Mouse (Mus musculus) E14TG2a.4 (cell line): ENCODE results near the gene Slc25a42.

Source experiments
- H3K27me3 ChIP-seq: 2 replicates; pipeline ENCODE4 v1.6.1; 2014; ENCODE audit warnings: low read length, control low read depth; ENCODE audit not compliant: insufficient read depth
- H3K36me3 ChIP-seq: 2 replicates; pipeline ENCODE4 v1.6.1; 2014; ENCODE audit warnings: low read length, control low read depth; ENCODE audit not compliant: insufficient read depth
- H3K4me1 ChIP-seq: replicated peaks from 2 replicates; pipeline ENCODE4 v1.6.1; 2014; ENCODE audit warnings: low read depth, low read length, control low read depth
- H3K4me3 ChIP-seq: replicated peaks from 2 replicates; pipeline ENCODE4 v1.5.1; 2014; ENCODE audit warnings: mild to moderate bottlenecking, low read length
- H3K9me3 ChIP-seq: 2 replicates; pipeline ENCODE4 v1.6.1; 2014; ENCODE audit warnings: low read length, control low read depth
- CTCF ChIP-seq: conservative IDR thresholded peaks from 2 replicates; pipeline ENCODE4 v1.5.1; 2014; ENCODE audit warnings: low read length
- NANOG ChIP-seq: IDR thresholded peaks from 2 replicates; pipeline ENCODE4 v1.6.1; 2014; ENCODE audit warnings: borderline replicate concordance, low read length, mixed read lengths
- POU5F1 ChIP-seq: IDR thresholded peaks from 2 replicates; pipeline ENCODE4 v1.6.1; 2014; ENCODE audit warnings: low read length, borderline replicate concordance

Slc25a42 gene

GRCm38 (mm10) chr8:70237842-70238241, 25.7 kb upstream of the Slc25a42 start:
- Histone ChIP-seq H3K4me3 (no peak overlapping the region), H3K4me1 (peaks cover 40% of the 10 kb centered on the region), H3K9me3 (no peaks in the 10 kb centered on the region), H3K27me3 (no peaks in the 10 kb centered on the region), H3K36me3 (peaks cover 74% of the 10 kb centered on the region)
- no peak for TF ChIP-seq POU5F1
- TF ChIP-seq NANOG = no peak
- TF ChIP-seq CTCF = no peak

- no peaks in the 10 kb centered on the region for H3K27me3 ChIP-seq
- peaks cover 48% of the 10 kb centered on the region for H3K4me1 ChIP-seq
- H3K9me3 ChIP-seq = no peaks in the 10 kb centered on the region
- TF ChIP-seq CTCF (no peak), POU5F1 (no peak), NANOG (no peak)
- peaks cover 61% of the 10 kb centered on the region for H3K36me3 ChIP-seq
- peak overlapping the region; percentile 94 for H3K4me3 ChIP-seq
Observed at GRCm38 (mm10) chr8:70234781-70235128, 22.6 kb upstream of the Slc25a42 start.

GRCm38 (mm10) chr8:70234080-70234780, 22.1 kb upstream of the Slc25a42 start, which contains the start of the genes Sugp2 and Armc6:
TSS of gene Sugp2 (plus strand) at chr8:70234226.
TSS of gene Armc6 (minus strand) at chr8:70234466.
- Histone ChIP-seq H3K4me3 (peak within 1 kb of the TSS; percentile 94), H3K4me1 (peaks cover 53% of the 10 kb centered on the region), H3K27me3 (no peaks in the 10 kb centered on the region), H3K36me3 (peaks cover 61% of the 10 kb centered on the region), H3K9me3 (no peaks in the 10 kb centered on the region)
- TF ChIP-seq POU5F1 = no peak
- TF ChIP-seq CTCF = no peak
- no peak for TF ChIP-seq NANOG

- Histone ChIP-seq H3K27me3 (no peaks in the 10 kb centered on the region), H3K36me3 (peaks cover 60% of the 10 kb centered on the region), H3K9me3 (no peaks in the 10 kb centered on the region), H3K4me3 (peak overlapping the region; percentile 94), H3K4me1 (peaks cover 59% of the 10 kb centered on the region)
- no peak for TF ChIP-seq POU5F1
- no peak for TF ChIP-seq NANOG
- TF ChIP-seq CTCF = no peak
Observed at GRCm38 (mm10) chr8:70233606-70234005, 21.5 kb upstream of the Slc25a42 start.

GRCm38 (mm10) chr8:70230837-70231236, 18.7 kb upstream of the Slc25a42 start:
- Histone ChIP-seq H3K9me3 (no peaks in the 10 kb centered on the region), H3K27me3 (no peaks in the 10 kb centered on the region), H3K4me1 (peaks cover 65% of the 10 kb centered on the region), H3K36me3 (peaks cover 37% of the 10 kb centered on the region), H3K4me3 (no peak overlapping the region)
- no peak for TF ChIP-seq CTCF
- no peak for TF ChIP-seq NANOG
- no peak for TF ChIP-seq POU5F1

GRCm38 (mm10) chr8:70227997-70228396, 15.9 kb upstream of the Slc25a42 start:
- Histone ChIP-seq H3K36me3 (peaks cover 60% of the 10 kb centered on the region), H3K4me3 (no peak overlapping the region), H3K9me3 (no peaks in the 10 kb centered on the region), H3K27me3 (no peaks in the 10 kb centered on the region), H3K4me1 (peaks cover 71% of the 10 kb centered on the region)
- TF ChIP-seq POU5F1 = no peak
- no peak for TF ChIP-seq CTCF
- TF ChIP-seq NANOG = no peak

- Histone ChIP-seq H3K27me3 (0 out of 2 replicates have a peak, but pooled peaks cover 3% of the 10 kb centered on the region), H3K4me1 (peaks cover 57% of the 10 kb centered on the region)
- no peak; the same call in 1 of the 2 replicates for TF ChIP-seq CTCF
Observed at GRCm38 (mm10) chr8:70223341-70223740, 11.2 kb upstream of the Slc25a42 start.

GRCm38 (mm10) chr8:70222041-70222440, 9.9 kb upstream of the Slc25a42 start:
- Histone ChIP-seq H3K27me3 (0 out of 2 replicates have a peak, but pooled peaks cover 4% of the 10 kb centered on the region), H3K4me1 (peaks cover 44% of the 10 kb centered on the region), H3K36me3 (peaks cover 62% of the 10 kb centered on the region), H3K9me3 (no peaks in the 10 kb centered on the region), H3K4me3 (peak overlapping the region; percentile 14)
- TF ChIP-seq CTCF (no peak), NANOG (no peak), POU5F1 (no peak)

More at GRCm38 (mm10) chr8:70223341-70223740, 11.2 kb upstream of the Slc25a42 start:
- Histone ChIP-seq H3K4me3 (no peak overlapping the region), H3K36me3 (peaks cover 65% of the 10 kb centered on the region), H3K9me3 (no peaks in the 10 kb centered on the region)

GRCm38 (mm10) chr8:70220911-70221310, 8.8 kb upstream of the Slc25a42 start:
- Histone ChIP-seq H3K36me3 (peaks cover 60% of the 10 kb centered on the region), H3K9me3 (no peaks in the 10 kb centered on the region), H3K4me3 (no peak overlapping the region), H3K4me1 (peaks cover 43% of the 10 kb centered on the region), H3K27me3 (peaks cover 9% of the 10 kb centered on the region)
- TF ChIP-seq POU5F1 = no peak
- no peak for TF ChIP-seq NANOG
- TF ChIP-seq CTCF = no peak
